Mouse (Mus musculus): ENCODE measurements around the gene Psmb9.

The Psmb9 gene

DNA sequence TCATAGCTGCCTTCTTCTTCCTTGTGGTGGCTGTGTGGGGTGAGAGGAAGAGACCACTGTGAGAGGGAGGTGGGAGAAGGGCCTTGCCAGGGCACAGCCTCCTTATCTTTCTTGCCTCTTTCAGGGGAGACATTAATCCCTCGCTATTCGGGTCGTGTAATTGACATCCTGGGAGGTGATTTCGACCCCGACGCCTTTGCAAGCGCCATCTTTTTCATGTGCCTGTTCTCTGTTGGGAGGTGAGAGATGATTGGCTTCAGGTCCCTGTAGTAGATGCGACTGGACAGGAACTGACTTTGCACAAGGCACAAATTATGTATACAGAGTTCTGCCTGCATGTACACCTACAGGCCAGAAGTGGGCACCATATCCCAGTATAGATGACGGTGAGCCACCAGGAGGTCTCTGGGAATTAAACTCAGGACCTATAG lies 18.2 kb upstream of the Psmb9 start:
- DNase-seq (ENCODE audit: extremely low spot score) = no peak

DNA sequence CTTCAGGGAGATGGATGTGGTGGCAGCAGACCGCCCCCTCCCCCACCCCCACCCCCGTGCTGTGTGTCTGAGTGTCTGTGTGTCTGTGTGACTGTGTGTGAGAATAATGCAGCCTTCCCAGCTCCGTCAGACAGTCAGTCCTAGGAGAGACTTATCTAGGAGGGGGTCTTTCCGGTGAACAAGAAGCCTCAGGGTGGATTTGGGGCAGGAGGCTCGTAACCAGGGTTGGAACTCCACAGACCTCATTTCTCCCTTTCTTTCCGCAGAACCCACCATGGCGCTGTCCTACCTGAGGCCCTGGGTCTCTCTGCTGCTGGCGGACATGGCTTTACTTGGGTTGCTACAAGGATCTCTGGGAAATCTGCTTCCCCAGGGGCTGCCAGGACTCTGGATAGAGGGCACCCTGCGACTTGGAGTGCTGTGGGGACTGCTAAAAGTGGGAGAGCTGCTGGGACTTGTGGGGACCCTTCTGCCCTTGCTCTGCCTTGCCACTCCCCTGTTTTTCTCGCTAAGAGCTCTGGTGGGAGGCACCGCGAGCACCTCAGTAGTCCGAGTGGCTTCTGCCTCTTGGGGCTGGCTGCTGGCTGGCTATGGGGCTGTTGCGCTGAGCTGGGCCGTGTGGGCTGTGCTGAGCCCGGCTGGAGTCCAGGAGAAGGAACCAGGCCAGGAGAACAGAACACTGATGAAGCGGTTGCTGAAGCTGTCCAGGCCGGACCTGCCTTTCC lies 17.6 kb upstream of the Psmb9 start:
- DNase-seq (ENCODE audit: extremely low spot score) = no peak

DNA sequence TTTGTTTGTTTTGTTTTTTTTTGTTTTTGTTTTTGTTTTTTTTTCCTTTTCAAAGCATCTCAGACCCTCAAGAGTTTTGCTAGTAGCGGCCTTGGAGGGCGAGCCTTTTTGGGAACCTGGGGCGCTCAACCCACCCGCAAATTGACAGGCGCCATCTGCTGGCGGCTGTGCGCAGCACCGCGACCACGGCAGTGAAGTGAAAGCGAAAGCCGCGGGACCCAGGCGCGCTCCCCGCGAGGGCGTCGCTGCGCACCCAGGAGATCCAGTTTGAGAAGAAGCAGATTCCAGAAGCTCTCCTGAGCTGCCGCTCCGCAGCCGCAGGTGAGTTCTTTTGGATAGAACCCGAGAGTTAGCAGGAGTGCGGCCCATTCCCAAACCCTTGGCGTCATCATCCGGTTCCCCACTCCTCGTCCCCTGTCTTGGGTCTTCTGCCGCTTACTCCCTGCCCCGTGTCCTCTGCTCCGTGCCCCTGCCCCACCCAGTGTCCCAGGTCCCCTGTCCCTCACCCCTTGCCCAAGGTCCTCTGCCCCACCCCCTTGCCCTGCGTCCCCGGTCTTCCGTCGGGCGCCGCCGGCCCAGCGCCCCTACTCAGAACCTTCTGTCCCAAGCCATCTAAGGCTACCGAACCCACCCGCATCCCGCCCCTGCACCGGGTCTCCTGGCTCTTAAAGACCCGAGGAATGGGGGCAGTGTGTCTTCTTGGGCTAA lies 16.9 kb upstream of the Psmb9 start:
- peak; percentile 70 for DNase-seq (ENCODE audit: extremely low spot score)

DNA sequence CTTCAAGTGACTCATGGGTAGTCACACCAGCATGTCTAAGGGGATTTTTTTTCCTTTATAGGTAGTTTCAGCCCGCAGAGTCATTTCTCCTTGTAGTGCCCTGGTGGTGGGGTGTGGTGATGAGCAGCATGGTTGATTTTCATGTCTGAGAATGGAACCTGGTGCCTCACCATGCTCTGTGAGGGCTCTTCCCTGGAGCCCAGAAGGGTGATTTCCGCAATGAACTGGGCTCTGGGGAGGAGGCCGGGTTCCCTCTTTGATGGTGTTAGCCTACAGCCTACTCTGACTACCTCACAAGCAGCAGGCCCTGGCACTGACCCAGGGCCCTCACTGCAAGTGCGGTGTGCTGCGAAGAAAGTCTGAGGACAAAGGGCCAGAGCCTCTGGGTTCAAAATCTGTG lies 15.9 kb upstream of the Psmb9 start, which contains the start of gene Tap2:
Tap2 (plus strand) TSS at position 84 of the 400 bp plus-strand sequence.
- DNase-seq (ENCODE audit: extremely low spot score) = no peak

GRCm38 (mm10) chr17:34202760-34203442 lies 15.3 kb upstream of the Psmb9 start:
- DNase-seq (ENCODE audit: extremely low spot score) = no peak

DNA sequence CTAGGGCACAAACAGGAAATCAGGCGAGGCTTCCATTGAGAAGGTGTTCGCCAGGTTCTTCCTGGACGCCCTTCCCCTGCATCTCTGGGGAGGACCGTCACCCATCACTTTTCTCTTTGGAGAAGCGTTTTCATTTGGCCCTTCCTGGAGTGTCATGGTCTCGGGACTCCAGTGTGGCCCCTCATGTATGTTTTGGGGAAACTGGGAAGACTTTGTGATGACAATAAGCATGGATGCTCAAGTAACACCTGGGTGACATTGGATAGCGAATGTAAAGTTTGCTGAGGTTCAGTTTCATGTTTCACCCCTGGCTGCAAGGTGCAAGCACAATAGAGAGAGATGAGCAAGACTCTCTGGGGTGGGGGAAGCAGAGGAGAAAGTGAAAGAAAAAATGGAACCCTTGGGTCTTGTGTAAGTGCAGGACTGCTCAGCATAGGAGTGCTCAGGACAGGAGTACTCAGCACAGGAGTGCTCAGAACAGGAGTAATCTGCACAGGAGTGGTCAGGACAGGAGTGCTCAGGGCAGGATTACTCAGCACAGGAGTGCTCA lies 14.0 kb upstream of the Psmb9 start:
- no peak for DNase-seq (ENCODE audit: extremely low spot score)

GRCm38 (mm10) chr17:34200772-34201505 lies 13.4 kb upstream of the Psmb9 start:
- DNase-seq (ENCODE audit: extremely low spot score) = no peak

GRCm38 (mm10) chr17:34200047-34200446 lies 12.5 kb upstream of the Psmb9 start:
- DNase-seq (ENCODE audit: extremely low spot score) = no peak

DNA sequence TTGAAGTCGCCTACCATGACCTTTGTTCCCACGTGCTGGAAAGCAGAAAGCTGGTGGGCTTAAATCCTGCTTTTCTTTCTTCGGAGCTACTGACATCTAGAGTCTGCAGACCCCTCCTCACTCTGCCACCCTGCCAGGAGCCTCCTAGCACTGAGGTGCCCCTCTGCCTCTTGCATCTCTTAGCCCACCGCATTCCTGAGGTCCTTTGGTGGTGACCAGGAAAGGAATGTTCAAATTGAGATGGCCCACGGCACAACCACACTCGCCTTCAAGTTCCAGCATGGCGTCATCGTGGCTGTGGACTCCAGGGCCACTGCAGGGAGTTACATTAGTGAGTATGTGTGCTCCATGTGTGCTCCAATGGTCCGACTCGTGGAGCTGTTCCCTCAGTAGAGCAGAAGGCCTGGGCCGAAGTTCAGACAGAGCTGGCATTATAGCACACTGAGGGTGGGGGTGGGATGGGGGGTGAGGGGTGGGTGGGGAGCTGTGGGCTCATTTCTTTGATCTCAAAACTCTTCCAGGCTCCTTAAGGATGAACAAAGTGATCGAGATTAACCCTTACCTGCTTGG lies 11.6 kb upstream of the Psmb9 start:
- DNase-seq (ENCODE audit: extremely low spot score) = no peak

DNA sequence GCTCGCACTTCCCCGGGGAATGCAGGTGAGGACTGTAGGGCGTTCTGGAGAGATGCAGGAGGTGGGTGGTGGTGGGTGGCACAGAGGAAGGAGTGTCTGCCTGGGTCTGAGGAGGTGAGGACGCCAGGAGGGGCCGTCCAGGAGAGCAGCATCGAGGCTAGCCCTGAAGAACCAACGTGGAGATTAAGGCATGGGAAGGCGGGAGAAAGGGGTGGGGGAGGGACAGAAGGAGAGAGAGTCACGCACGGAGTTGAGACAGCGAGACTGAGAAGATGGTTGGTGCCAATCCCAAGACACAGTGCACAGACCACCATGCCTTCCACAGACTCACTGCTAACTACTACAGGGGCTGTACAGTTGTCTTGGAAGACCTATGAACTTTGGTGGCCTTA lies 11.0 kb upstream of the Psmb9 start:
- no peak for DNase-seq (ENCODE audit: extremely low spot score)

DNA sequence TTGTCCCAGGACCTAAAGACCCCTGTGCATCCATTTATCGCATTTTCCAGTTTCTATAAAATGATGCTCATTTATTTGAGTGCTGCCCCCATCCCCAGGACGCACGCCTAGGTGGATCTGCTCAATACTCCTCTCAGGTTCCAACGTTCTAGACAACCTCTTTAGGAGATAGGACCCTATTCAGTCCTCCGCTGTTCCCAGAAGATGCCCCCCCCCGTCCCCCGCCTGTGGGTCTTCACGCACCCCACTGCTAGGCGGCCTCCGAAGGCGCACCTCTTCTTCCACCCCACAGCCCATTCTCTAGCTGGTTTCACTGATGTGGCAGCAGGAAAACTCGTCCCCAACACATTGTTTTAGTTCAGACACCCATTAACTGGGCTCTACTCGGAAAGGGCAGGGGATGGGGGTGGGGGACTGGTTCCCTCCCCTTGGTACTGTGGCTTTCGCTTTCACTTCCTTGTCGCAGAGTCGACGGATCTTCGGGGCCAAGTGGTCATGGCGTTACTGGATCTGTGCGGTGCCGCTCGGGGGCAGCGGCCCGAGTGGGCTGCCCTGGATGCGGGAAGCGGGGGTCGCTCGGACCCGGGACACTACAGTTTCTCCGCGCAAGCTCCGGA lies 10.4 kb upstream of the Psmb9 start:
- no peak for DNase-seq (ENCODE audit: extremely low spot score)

GRCm38 (mm10) chr17:34196941-34197894 lies 9.7 kb upstream of the Psmb9 start, which contains the start of gene Psmb8:
TSS of gene Psmb8 (plus strand) at chr17:34197721.
- DNase-seq (ENCODE audit: extremely low spot score) = peak; percentile 83

GRCm38 (mm10) chr17:34196491-34196890 lies 8.9 kb upstream of the Psmb9 start:
- no peak for DNase-seq (ENCODE audit: extremely low spot score)

DNA sequence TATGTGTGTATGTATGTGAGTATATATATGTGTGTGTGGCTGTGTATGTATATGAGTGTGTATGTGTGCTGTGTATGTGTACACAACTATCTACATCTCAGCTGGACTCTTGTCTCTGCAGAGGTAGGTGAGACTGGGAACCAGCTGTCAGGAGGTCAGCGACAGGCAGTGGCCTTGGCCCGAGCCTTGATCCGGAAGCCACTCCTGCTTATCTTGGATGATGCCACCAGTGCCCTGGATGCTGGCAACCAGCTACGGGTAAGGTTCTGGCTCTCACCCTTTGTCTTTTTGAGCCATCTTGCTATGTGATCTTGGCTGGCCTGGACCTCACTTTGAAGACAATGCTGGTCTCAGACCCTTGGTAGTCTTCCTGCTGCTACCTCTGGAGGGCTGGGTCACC lies 7.2 kb upstream of the Psmb9 start:
- DNase-seq (ENCODE audit: extremely low spot score) = no peak

GRCm38 (mm10) chr17:34193468-34193867 lies 5.9 kb upstream of the Psmb9 start:
- no peak for DNase-seq (ENCODE audit: extremely low spot score)

- DNase-seq (ENCODE audit: extremely low spot score) = no peak
Measured at GRCm38 (mm10) chr17:34192852-34193251, 5.3 kb upstream of the Psmb9 start.

DNA sequence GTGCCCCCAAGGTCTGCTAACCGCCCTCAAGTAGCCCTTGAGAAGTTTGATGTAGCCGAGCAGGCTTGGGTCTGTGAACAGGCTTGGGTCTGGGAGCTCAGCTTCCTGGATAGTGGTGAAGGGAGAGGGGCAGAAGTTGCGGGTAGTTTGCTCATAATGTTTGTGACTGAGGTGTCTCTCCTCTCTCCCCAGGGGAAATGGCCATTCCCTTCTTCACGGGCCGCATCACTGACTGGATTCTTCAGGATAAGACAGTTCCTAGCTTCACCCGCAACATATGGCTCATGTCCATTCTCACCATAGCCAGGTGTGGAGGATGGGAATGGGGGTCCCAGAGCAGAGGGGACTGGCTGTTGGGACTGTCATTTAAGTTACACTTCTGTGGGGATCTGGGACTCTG lies 1.4 kb upstream of the Psmb9 start:
- no peak for DNase-seq (ENCODE audit: extremely low spot score)

DNA sequence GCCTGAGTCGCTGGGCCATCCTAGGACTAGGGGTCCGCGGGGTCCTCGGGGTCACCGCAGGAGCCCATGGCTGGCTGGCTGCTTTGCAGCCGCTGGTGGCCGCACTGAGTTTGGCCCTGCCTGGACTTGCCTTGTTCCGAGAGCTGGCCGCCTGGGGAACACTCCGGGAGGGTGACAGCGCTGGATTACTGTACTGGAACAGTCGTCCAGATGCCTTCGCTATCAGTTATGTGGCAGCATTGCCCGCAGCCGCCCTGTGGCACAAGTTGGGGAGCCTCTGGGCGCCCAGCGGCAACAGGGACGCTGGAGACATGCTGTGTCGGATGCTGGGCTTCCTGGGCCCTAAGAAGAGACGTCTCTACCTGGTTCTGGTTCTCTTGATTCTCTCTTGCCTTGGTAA lies 446 bp upstream of the Psmb9 start:
- no peak for DNase-seq (ENCODE audit: extremely low spot score)

DNA sequence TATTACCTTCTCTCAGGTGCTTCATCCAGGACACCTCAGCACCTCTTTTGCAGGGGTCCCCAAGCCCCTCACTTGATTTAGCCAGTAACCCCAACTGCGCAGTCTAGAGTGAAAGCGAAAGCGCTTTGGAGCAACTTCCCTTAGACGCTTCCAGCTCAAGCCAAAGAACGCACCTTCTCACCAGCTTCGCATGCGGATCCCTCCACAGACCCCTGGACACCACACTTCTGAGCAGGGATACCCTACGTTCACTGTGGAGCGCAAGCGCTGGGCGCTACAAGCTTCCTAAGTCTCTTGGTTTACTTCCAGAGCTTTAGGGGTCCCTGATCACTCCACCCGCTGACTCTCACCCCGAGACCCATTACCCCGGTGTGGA lies 691 bp downstream of the Psmb9 start:
- DNase-seq (ENCODE audit: extremely low spot score) = no peak

GRCm38 (mm10) chr17:34185526-34185925 lies 2.0 kb downstream of the Psmb9 start:
- DNase-seq (ENCODE audit: extremely low spot score) = no peak
